Mouse (Mus musculus): ENCODE data around the gene Pbrm1.

- TF ChIP-seq CTCF (IDR thresholded peaks at IDR 0.05; ENCODE audit: low read depth) (peak; percentile 52), EP300 (optimal IDR thresholded peaks at IDR 0.05) (no peak)
Observed at GRCm38 (mm10) chr14:31130236-31131220, 111.6 kb downstream of the Pbrm1 start, which contains the start of gene Nt5dc2.

Measured in stomach, postnatal 0 days (tissue).